Mouse (Mus musculus): ENCODE measurements around the gene Stx1b.

- no peak for TF ChIP-seq CTCF (IDR thresholded peaks at IDR 0.05; ENCODE audit: low read depth, low read length)
- no peak for TF ChIP-seq GATA1 (IDR thresholded peaks at IDR 0.05; ENCODE audit: borderline replicate concordance, low read length)
These were observed 54.1 kb downstream of the Stx1b start for GRCm38 (mm10) chr7:127770039-127770905.
